Mouse (Mus musculus): Measurements from ENCODE around the gene Armt1. TPM values are rescaled to one million over a fixed set of nuclear protein-coding genes. Genes with fewer than 3 reads are reported as not detected.
A peak's percentile ranks its signal among the peaks of the same experiment; 100 is the strongest.

The Armt1 gene
- polyA plus RNA-seq, 2 experiments: 12.8 to 14.1 TPM

DNA sequence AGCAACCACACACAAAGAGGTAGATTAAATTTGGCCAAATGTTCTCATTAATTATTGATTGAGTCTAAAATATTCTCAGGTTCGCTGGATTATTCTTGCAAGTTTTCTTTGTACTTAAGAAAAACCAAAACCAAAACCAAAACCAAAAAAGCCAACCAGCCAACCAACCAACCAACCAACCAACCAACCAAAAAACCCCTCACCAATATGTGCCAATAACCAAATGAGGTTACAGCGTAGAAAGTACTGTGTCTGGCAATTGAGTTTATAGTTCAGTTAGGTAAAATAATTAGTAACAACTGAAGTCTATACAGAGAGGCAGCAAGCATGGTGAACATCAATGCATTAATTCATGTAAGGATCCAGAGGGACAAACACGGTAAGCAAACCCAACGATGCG is 57.6 kb downstream of the Armt1 start:
- ATAC-seq (ENCODE audit: insufficient read depth): no peak
- Histone ChIP-seq H3K36me3 (replicated peaks; ENCODE audit: control insufficient read depth, insufficient read depth, low read depth) (no peaks in the 10 kb centered on the region), H3K27ac (no peak overlapping the region), H3K27me3 (ENCODE audit: control insufficient read depth, insufficient read depth, low read length) (no peaks in the 10 kb centered on the region), H3K4me2 (ENCODE audit: low read depth) (no peak overlapping the region), H3K4me3 (ENCODE audit: insufficient read depth in 1 of 2, low read depth in 2 of 2, low read length in 2 of 2) (no peak overlapping the region), H3K4me1 (replicated peaks; ENCODE audit: control insufficient read depth in 2 of 2, insufficient read depth in 2 of 2, low read length in 1 of 2) (peaks cover 3 to 10% of the 10 kb centered on the region in 2 experiments; a peak in 3 of 4 replicates), H3K9me3 (ENCODE audit: control insufficient read depth, low read length) (no peaks in the 10 kb centered on the region), H3K9ac (replicated peaks) (no peak overlapping the region)
- DNase-seq (ENCODE audit: low read depth in 3 of 3, low spot score in 3 of 3): no peak
- 78% methylated on average over 5 of the region's 5 CpGs for WGBS (ENCODE audit: insufficient replicate concordance)
- no peak for TF ChIP-seq EP300 (IDR thresholded peaks at IDR 0.05; ENCODE audit: low read depth)
- no peak for TF ChIP-seq CTCF (IDR thresholded peaks at IDR 0.05; ENCODE audit: low read depth)

DNA sequence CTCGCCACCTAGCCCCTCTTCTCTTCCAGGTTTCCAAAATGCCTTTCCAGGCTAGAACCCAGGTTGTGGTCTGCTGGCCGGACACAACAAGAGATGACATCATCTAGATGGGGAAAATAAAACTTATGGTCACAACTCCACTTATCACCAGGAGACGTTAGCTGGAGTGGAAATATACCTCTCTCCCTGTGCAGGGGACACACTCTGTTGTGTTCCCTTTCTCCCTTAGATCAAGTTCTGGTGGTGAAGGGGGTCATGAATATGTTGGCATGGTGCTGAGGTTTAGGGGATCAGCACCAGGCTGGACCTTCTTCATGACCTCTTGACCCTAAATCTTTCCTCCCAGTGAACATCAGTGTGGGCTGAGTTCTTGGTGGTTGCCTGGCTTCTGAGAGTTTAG is 59.0 kb downstream of the Armt1 start:
- Histone ChIP-seq H3K4me1 (replicated peaks; ENCODE audit: control insufficient read depth in 2 of 2, insufficient read depth in 2 of 2, low read length in 1 of 2) (peaks cover 3 to 10% of the 10 kb centered on the region in 2 experiments; a peak in 3 of 4 replicates), H3K27me3 (ENCODE audit: control insufficient read depth, insufficient read depth, low read length) (no peaks in the 10 kb centered on the region), H3K27ac (no peak overlapping the region), H3K4me3 (ENCODE audit: insufficient read depth in 1 of 2, low read depth in 2 of 2, low read length in 2 of 2) (no peak overlapping the region), H3K9me3 (ENCODE audit: control insufficient read depth, low read length) (no peaks in the 10 kb centered on the region), H3K4me2 (ENCODE audit: low read depth) (peak overlapping the region; percentile 44), H3K9ac (replicated peaks) (no peak overlapping the region), H3K36me3 (replicated peaks; ENCODE audit: control insufficient read depth, insufficient read depth, low read depth) (no peaks in the 10 kb centered on the region)
- TF ChIP-seq CTCF (IDR thresholded peaks at IDR 0.05; ENCODE audit: low read depth) (no peak), EP300 (IDR thresholded peaks at IDR 0.05; ENCODE audit: low read depth) (no peak)
- ATAC-seq (ENCODE audit: insufficient read depth): peak; percentile 57; the same call in 1 of the 2 replicates
- 19% methylated on average over 2 of the region's 3 CpGs for WGBS (ENCODE audit: insufficient replicate concordance)
- DNase-seq (ENCODE audit: low read depth in 3 of 3, low spot score in 3 of 3): no peak

DNA sequence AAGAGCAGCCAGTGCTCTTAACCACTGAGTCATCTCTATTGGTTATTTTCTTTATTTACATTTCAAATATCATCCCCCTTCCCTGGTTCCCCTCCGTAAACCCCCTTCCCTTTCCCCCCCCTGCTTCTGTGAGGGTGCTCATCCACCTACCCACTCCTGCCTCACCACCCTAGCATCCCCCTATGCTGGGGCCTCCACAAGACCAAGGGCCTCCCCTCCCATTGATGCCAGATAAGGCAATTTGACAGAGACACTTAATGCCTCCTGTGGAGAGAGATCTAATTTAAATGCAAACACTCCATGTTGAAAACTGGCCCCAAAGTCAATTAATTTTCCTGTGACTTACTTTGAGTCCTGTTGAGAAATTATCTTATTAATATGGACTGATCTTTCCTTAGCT is 59.8 kb downstream of the Armt1 start:
- H3K4me2 ChIP-seq (ENCODE audit: low read depth): no peak overlapping the region
- H3K9ac ChIP-seq (replicated peaks): no peak overlapping the region
- no peak overlapping the region for H3K27ac ChIP-seq
- peaks cover 3 to 10% of the 10 kb centered on the region in 2 experiments; a peak in 3 of 4 replicates for H3K4me1 ChIP-seq (replicated peaks; ENCODE audit: control insufficient read depth in 2 of 2, insufficient read depth in 2 of 2, low read length in 1 of 2)
- H3K9me3 ChIP-seq (ENCODE audit: control insufficient read depth, low read length): no peaks in the 10 kb centered on the region
- H3K4me3 ChIP-seq (ENCODE audit: insufficient read depth in 1 of 2, low read depth in 2 of 2, low read length in 2 of 2): no peak overlapping the region
- no peak for TF ChIP-seq EP300 (IDR thresholded peaks at IDR 0.05; ENCODE audit: low read depth)
- no peak for TF ChIP-seq CTCF (IDR thresholded peaks at IDR 0.05; ENCODE audit: low read depth)
- WGBS (ENCODE audit: insufficient replicate concordance): 35% methylated on average over 1 of the region's 1 CpGs
- DNase-seq (ENCODE audit: low read depth in 3 of 3, low spot score in 3 of 3) (no peak), ATAC-seq (ENCODE audit: insufficient read depth) (peak; percentile 36; the same call in 1 of the 2 replicates)
- no peaks in the 10 kb centered on the region for H3K27me3 ChIP-seq (ENCODE audit: control insufficient read depth, insufficient read depth, low read length)
- H3K36me3 ChIP-seq (replicated peaks; ENCODE audit: control insufficient read depth, insufficient read depth, low read depth): no peaks in the 10 kb centered on the region

DNA sequence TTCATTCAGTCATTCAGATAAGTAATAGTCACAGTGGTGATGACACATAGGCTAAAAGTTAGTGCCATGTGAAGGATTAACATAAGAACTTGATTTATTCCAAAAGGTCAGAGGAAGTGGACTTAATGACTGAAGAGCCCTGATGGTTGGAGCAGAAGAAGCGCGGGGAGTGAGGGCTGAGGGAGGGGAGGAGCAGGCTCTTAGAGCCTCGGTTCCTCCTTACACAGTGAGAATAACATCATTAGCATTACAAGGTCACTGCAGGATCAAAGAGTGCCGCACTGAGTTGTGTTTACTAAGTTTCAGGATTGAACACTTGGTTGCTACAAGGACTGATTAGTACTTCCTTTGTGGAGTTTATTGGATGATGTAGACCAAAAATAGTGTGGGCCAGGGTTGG is 60.6 kb downstream of the Armt1 start:
- H3K27me3 ChIP-seq (ENCODE audit: control insufficient read depth, insufficient read depth, low read length): no peaks in the 10 kb centered on the region
- no peak overlapping the region for H3K9ac ChIP-seq (replicated peaks)
- ATAC-seq (ENCODE audit: insufficient read depth) (no peak), DNase-seq (ENCODE audit: low read depth in 3 of 3, low spot score in 3 of 3) (no peak)
- H3K4me1 ChIP-seq (replicated peaks; ENCODE audit: control insufficient read depth in 2 of 2, insufficient read depth in 2 of 2, low read length in 1 of 2): peaks cover 3 to 10% of the 10 kb centered on the region in 2 experiments; a peak in 3 of 4 replicates
- 49% methylated on average over 4 of the region's 4 CpGs for WGBS (ENCODE audit: insufficient replicate concordance)
- no peaks in the 10 kb centered on the region for H3K36me3 ChIP-seq (replicated peaks; ENCODE audit: control insufficient read depth, insufficient read depth, low read depth)
- H3K27ac ChIP-seq: no peak overlapping the region
- H3K9me3 ChIP-seq (ENCODE audit: control insufficient read depth, low read length): no peaks in the 10 kb centered on the region
- no peak for TF ChIP-seq CTCF (IDR thresholded peaks at IDR 0.05; ENCODE audit: low read depth)
- no peak for TF ChIP-seq EP300 (IDR thresholded peaks at IDR 0.05; ENCODE audit: low read depth)
- no peak overlapping the region for H3K4me3 ChIP-seq (ENCODE audit: insufficient read depth in 1 of 2, low read depth in 2 of 2, low read length in 2 of 2)
- no peak overlapping the region for H3K4me2 ChIP-seq (ENCODE audit: low read depth)

DNA sequence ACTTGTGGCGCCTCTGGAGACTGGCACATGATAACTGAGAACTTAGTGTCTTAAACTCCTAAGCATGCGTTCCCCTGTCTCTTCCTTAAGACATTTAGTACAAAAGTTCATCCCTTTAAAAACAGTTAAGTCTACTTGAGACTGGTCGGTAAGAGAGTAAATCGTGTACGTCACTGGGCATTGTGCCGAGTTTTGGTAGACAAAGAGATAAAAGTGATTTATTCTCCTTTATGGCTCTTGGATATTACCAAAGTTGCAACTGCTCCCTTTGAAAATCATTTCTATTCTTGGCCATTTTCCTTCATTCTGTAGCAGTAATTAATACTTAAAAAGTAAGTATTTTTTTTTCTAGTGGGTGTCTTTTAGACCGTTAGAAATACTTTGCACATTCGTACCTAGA is 71.0 kb downstream of the Armt1 start:
- Histone ChIP-seq H3K9ac (replicated peaks) (no peak overlapping the region), H3K4me1 (replicated peaks; ENCODE audit: control insufficient read depth in 2 of 2, insufficient read depth in 2 of 2, low read length in 1 of 2) (no peaks in the 10 kb centered on the region), H3K36me3 (replicated peaks; ENCODE audit: control insufficient read depth, insufficient read depth, low read depth) (no peaks in the 10 kb centered on the region), H3K27me3 (ENCODE audit: control insufficient read depth, insufficient read depth, low read length) (no peaks in the 10 kb centered on the region), H3K27ac (no peak overlapping the region), H3K9me3 (ENCODE audit: control insufficient read depth, low read length) (no peaks in the 10 kb centered on the region), H3K4me3 (ENCODE audit: insufficient read depth in 1 of 2, low read depth in 2 of 2, low read length in 2 of 2) (no peak overlapping the region), H3K4me2 (ENCODE audit: low read depth) (no peak overlapping the region)
- no peak for DNase-seq (ENCODE audit: low read depth in 3 of 3, low spot score in 3 of 3)
- WGBS (ENCODE audit: insufficient replicate concordance): 72% methylated on average over 8 of the region's 8 CpGs
- no peak for TF ChIP-seq EP300 (IDR thresholded peaks at IDR 0.05; ENCODE audit: low read depth)
- TF ChIP-seq CTCF (IDR thresholded peaks at IDR 0.05; ENCODE audit: low read depth): no peak
- ATAC-seq (ENCODE audit: insufficient read depth): no peak

Other genes starting within 250 kb of the Armt1 start
- 1.7 and 2.5 TPM in 2 replicates for gene Akap12, start 166.1 kb upstream of the Armt1 start, polyA plus RNA-seq (2012; rRNA removed)
- 2.9 and 3.2 TPM in 2 replicates for gene Akap12, start 166.1 kb upstream of the Armt1 start, polyA plus RNA-seq (2014; fragmentation: Nextera tagmentation; extraction: Ambion mirVana)
- 2.9 and 3.1 TPM in 2 replicates for gene Zbtb2, start 44.4 kb upstream of the Armt1 start, polyA plus RNA-seq (2012; rRNA removed)
- gene Zbtb2, start 44.4 kb upstream of the Armt1 start, polyA plus RNA-seq (2014; fragmentation: Nextera tagmentation; extraction: Ambion mirVana): 3.0 and 4.7 TPM in 2 replicates
- gene Rmnd1, start 79 bp upstream of the Armt1 start, polyA plus RNA-seq (2012; rRNA removed): 17.2 and 19.8 TPM in 2 replicates
- gene Rmnd1, start 79 bp upstream of the Armt1 start, polyA plus RNA-seq (2014; fragmentation: Nextera tagmentation; extraction: Ambion mirVana): 18.0 and 19.3 TPM in 2 replicates
- gene Ccdc170, start 50.0 kb downstream of the Armt1 start, polyA plus RNA-seq (2012; rRNA removed): not detected in 2 replicates
- not detected in 2 replicates for gene Ccdc170, start 50.0 kb downstream of the Armt1 start, polyA plus RNA-seq (2014; fragmentation: Nextera tagmentation; extraction: Ambion mirVana)
- 0.06 and 0.08 TPM in 2 replicates for gene Esr1, start 179.1 kb downstream of the Armt1 start, polyA plus RNA-seq (2012; rRNA removed)
- gene Esr1, start 179.1 kb downstream of the Armt1 start, polyA plus RNA-seq (2014; fragmentation: Nextera tagmentation; extraction: Ambion mirVana): 0.13 and 0.29 TPM in 2 replicates

Measured in liver, embryonic 14.5 days (tissue).